Mouse (Mus musculus): Measurements from ENCODE around the gene Hoxa9. TPM values are rescaled to one million over a fixed set of nuclear protein-coding genes. Genes with fewer than 3 reads are reported as not detected.

The Hoxa9 gene
- total and polyA plus RNA-seq, 3 experiments, result 0.75 to 1.7 (median 1.6) TPM

GRCm38 (mm10) chr6:52261751-52262462, 31.0 kb upstream of the Hoxa9 start:
- no peak for DNase-seq

DNA sequence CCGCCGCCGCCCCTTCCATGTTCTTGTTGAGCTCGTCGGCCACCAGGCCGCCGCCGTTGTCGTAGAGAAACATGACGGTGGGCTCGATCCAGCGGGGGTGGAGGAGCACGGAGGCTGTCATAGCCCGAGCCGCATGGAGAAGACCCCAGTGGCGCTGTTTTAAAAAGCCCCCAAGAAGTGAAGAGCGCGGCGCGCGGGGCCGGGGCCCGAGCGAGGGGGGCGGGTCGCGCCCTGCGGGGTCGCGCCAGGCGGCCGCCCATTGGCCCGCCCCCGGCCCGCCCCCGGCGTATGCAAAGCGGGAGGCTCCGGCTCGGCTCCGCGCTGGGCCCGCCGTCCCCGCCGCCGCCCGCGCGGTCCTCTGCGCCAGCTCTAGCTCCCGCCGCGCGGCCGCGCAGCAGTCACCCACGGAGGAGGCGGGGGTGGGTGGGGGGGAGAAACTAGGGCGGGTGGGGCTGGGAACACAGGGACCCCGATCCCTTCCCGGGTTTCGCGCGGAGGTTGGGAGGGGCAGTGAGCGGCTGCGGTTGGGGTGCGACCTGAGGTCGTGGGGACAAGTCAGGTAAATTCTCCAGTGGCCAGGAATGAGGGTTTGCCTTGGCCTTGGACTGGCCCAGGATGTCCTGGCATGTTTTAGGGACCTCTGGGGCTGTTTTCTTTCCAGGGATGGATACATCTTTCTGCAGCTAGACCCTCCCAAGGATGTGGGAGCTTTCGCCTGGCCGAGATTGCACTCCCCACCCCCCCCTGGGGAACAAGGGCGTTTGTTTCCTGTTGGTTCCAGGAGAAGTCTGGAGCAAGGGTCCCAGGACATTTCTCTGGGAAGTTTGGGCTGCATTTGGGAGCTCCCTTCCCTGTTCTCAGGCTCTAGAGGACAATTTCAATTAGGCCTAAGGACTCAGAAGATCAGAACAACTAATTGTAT, 30.0 kb upstream of the Hoxa9 start, which contains the start of gene Hoxa13:
Gene Hoxa13, minus strand, starts transcription at position 227 of the 922 bp plus-strand sequence.
- no peak for DNase-seq

- DNase-seq, result no peak
Observed at GRCm38 (mm10) chr6:52259811-52260261, 28.9 kb upstream of the Hoxa9 start.

- DNase-seq, result no peak
Observed at GRCm38 (mm10) chr6:52259081-52259790, 28.3 kb upstream of the Hoxa9 start.

- DNase-seq, result peak; percentile 70
Observed at GRCm38 (mm10) chr6:52256956-52257355, 26.1 kb upstream of the Hoxa9 start.

GRCm38 (mm10) chr6:52253511-52254500, 22.9 kb upstream of the Hoxa9 start:
- DNase-seq, result no peak

- DNase-seq, result no peak
Observed at GRCm38 (mm10) chr6:52252775-52253376, 22.0 kb upstream of the Hoxa9 start.

DNA sequence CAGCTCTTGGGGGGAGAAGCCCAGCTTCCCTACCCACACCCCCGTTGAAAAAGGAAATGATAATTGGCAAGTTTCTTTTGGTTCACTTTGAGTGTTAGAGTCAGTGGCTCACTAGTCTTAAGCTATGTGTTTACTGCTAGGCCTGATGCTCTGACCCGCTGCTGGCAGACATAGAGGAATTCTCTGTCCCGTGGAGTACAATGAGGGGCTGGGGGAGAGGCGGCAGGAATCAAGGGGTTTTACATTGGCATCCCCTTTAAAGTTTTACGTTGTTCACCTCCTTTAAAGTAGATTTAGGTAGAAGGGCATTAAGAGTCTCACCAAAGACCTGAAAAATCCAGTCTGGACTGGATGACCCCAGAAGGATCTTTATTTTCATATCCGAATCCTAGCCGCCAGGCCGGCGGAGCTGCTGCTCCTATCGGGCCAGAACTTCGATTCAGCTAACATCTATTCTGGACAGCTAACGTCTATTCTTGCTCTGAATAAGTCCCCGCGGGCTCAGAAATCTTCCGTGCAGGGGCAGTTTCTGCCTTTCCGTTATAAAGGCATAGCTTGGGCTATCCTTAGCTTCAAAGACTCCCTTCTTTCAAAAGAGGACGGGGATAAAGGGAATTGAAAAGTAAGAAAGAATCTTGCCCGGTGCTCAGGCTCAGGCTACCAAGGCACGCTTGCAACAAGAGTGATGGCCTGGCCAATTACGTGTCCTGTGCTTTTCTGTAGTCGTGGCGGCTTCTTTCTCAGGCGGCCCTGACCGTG, 21.3 kb upstream of the Hoxa9 start:
- DNase-seq, result no peak

DNA sequence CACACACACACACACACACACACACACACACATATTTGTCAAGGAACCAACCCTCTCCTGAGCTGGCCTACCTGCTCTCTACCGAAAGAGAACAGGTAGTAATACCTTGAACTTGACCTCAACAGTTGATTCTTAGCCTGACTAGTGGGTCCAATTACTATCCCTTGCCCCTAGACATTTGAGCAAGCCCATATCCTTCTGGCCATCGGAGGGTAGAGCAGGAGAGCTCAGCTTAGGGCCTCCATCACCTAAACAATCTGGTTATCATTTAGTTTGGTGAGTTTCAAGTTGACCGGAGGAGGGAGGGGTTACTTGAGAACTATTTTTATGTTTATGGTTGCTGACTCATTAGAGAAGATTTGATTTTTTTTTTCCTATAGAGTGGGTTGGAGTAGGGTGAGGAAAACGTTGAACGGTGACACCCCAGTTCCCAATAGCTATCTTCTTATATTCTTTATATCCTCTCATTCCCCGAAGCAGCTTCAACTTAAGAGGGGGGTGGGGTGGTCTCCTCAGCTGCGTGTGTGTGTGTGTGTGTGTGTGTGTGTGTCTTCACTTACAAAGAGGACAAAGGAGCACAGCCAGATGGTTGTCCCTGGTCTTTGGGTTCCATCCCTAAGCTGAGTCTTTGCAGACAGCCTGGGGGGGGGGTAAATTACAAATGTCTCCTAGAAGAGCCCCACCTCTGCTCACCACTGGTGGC, 20.4 kb upstream of the Hoxa9 start:
- no peak for DNase-seq

DNA sequence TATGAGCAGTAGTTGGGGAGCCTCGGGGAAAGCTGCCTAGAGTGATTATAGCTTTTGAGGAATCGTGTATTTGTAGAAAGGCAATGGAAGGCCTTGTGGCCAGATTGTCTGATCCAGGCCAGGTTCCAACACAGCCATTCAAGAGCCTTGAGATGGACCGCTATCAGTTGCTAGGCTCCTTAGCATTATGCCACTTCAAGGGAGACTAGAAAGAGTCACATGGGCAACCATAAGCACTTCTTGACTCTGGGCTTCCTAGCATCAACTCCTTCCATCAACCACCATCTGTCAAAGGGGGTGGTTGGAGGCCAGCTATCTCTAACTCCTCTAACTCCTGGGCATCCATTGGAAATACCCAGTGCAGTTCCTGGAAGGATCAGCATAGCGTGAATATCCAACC, 18.9 kb upstream of the Hoxa9 start:
- DNase-seq, result no peak

GRCm38 (mm10) chr6:52249415-52249738, 18.5 kb upstream of the Hoxa9 start:
- DNase-seq, result no peak

DNA sequence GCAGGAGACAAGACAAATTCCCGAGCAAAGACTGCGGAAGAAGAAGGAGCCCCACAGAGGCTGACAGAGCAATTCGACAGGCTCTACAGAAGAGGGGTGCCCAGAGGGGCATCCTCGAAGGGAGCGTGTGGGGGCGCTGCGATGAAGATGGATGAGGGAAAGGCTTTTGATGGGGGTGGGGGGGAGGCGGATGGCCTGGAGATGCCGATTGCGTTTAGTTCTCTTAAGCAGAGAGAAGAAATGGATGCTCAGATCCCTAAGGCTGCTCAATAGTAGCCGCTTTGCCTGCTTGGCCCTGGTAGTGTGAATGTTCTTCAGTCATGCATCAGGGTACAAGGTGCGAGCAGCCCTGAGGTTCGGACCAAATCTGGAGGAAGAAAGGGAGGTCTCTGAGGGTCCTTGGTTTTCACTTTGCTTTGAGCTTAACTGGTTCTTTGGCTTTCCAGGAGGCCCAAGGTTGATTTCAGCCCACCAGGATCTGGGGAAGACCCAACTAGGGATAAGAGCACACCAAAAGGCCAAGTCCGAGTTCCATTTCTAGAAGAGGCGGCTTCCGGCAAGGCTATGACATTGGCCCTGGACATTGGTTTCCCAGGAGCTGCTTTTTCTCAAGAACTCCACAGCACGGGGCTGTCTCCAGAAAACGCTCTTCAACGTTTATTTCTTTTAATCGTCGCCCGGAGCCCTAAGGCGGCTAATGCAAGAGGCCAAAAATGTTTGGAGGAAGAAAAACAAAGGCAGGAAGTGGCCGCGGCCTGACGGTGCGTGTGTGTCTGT, 17.9 kb upstream of the Hoxa9 start:
- DNase-seq, result no peak

GRCm38 (mm10) chr6:52247766-52248637, 17.1 kb upstream of the Hoxa9 start:
- no peak for DNase-seq

DNA sequence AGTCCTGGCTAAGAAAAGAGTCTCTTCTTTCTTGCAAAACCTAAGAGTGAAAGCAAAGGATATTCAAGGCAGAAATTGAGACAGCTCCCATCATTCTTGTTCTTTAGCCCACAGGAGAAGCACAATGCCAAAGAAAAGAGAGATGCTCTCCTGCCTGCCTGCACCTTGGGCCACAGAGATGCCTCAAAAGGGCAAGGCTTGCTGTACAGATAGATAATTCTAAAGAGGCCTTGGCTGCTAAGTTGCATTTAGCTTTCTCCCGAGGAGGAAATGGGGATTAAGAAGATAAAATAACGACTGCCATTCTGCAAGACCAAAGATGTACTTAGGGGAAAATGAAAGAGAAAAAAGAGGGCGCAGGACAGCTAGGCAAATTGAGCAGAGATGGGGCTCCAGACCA, 16.0 kb upstream of the Hoxa9 start:
- no peak for DNase-seq

- DNase-seq, result no peak
Observed at GRCm38 (mm10) chr6:52246403-52246803, 15.5 kb upstream of the Hoxa9 start.

- no peak for DNase-seq
Observed at GRCm38 (mm10) chr6:52245757-52246142, 14.9 kb upstream of the Hoxa9 start, which contains the start of gene Hoxa11. Gene Hoxa11 (minus strand): TSS chr6:52245810.

DNA sequence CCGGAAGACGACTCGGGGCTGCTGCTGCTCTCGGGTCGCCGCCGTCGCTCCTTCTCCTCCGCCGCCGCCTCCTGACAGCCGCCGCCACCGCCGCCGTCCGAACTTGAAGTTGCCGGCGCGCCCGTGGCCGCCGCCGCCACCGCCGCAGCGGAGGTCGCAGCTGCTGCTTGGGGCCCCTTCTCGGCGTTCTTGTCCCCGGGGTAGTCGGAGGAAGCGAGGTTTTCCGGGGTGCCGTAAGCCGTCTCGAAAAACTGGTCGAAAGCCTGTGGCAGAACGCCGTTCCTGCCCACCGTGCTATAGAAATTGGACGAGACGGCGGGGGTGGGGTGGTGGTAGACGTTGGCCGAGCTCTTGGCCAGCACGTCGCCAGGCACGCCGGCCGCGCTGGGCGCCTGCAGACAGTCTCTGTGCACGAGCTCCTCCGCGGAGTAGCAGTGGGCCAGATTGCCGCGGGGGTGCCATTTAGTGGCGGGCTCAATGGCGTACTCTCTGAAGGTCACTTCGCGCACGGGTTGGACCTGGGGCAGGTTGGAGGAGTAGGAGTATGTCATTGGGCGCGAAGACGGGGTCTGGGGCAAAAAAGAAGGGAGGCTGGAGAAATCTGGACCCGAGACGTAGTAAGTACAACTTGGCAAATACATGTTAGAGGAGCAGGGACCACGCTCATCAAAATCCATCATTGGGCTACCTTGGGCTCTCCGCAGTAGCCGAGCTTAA, 14.3 kb upstream of the Hoxa9 start:
- no peak for DNase-seq

All from adrenal gland, adult 2 months (tissue).